Mouse (Mus musculus) neural tube, embryonic 11.5 days (tissue): ENCODE measurements around the gene Gm14685. TPM values are rescaled to one million over a fixed set of nuclear protein-coding genes. Genes with fewer than 3 reads are reported as not detected.
"Not testable (repeated sequence)": the region's sequence is repeated elsewhere in the genome, so short reads cannot be mapped to it uniquely, and the experiment has no call there.

Source experiments
- ATAC-seq: fragments of 200-750 bp; cut with Nextera tagmentation; 2 replicates; pipeline ENCODE4 v1.8.0; 2017; ENCODE audit warnings: moderate number of reproducible peaks, mild to moderate bottlenecking, moderate TSS enrichment, moderate library complexity; ENCODE audit not compliant: insufficient read depth, low FRiP score, low TSS enrichment
- DNase-seq: peaks from one replicate; pipeline ENCODE4 v3.0.0-alpha.2; 2015; ENCODE audit warnings: low spot score
- H3K27ac ChIP-seq: fragments of 300-500 bp; sonication (generic); 2 replicates; pipeline ENCODE4 v1.5.1; 2014; ENCODE audit warnings: low read depth, mild to moderate bottlenecking, low read length
- H3K27me3 ChIP-seq: fragments of 300-500 bp; sonication (generic); 2 replicates; pipeline ENCODE4 v1.6.1; 2014; ENCODE audit warnings: mild to moderate bottlenecking, low read length, mixed read lengths; ENCODE audit not compliant: control insufficient read depth, insufficient read depth
- H3K36me3 ChIP-seq: fragments of 300-500 bp; sonication (generic); 2 replicates; pipeline ENCODE4 v1.6.1; 2014; ENCODE audit warnings: mild to moderate bottlenecking, low read length, moderate library complexity, mixed read lengths; ENCODE audit not compliant: control insufficient read depth, insufficient read depth
- H3K4me1 ChIP-seq: fragments of 300-500 bp; sonication (generic); 2 replicates; pipeline ENCODE4 v1.6.1; 2014; ENCODE audit warnings: low read length, mixed read lengths; ENCODE audit not compliant: control insufficient read depth, insufficient read depth
- H3K4me2 ChIP-seq: fragments of 300-500 bp; sonication (generic); 2 replicates; pipeline ENCODE4 v1.6.1; 2014; ENCODE audit warnings: low read depth, mild to moderate bottlenecking, moderate library complexity
- H3K4me3 ChIP-seq: fragments of 300-500 bp; sonication (generic); 2 replicates; pipeline ENCODE4 v1.5.1; 2014; ENCODE audit warnings: low read depth, low read length
- H3K9ac ChIP-seq: fragments of 300-500 bp; sonication (generic); 2 replicates; pipeline ENCODE4 v1.6.1; 2014; ENCODE audit warnings: mild to moderate bottlenecking, low read length
- H3K9me3 ChIP-seq: fragments of 300-500 bp; sonication (generic); 2 replicates; pipeline ENCODE4 v1.6.1; 2016; ENCODE audit warnings: low read length; ENCODE audit not compliant: control insufficient read depth
- WGBS: fragments of 180-500 bp; shearing (Covaris S2); extraction: QIAGEN DNeasy Blood & Tissue Kit; methylation state at CpG from one replicate; pipeline ENCODE4 v1.1.7; 2014; 5-methylcytosine and 5-hydroxymethylcytosine counted together
- polyA plus RNA-seq: library from polyadenylated mRNA; unstranded; fragments of >200 nt; fragmentation: Nextera tagmentation; extraction: Ambion mirVana; gene quantifications from 2 replicates; pipeline ENCODE4 v1.2.1, GENCODE M21; 2014

Gene Gm14685
- not detected in 2 replicates for polyA plus RNA-seq

- H3K9me3 ChIP-seq, H3K4me1 ChIP-seq, H3K9ac ChIP-seq, H3K4me3 ChIP-seq, ATAC-seq, H3K27me3 ChIP-seq, H3K27ac ChIP-seq, DNase-seq, H3K4me2 ChIP-seq, H3K36me3 ChIP-seq: not testable (repeated sequence)
- whole genome bisulfite sequencing, result no CpG with 5 or more reads among the region's 7 CpGs
Observed at GRCm38 (mm10) chrX:73116747-73117146, at the start of gene Gm14685. Gene Gm14685, plus strand, starts transcription at chrX:73117047.

- not testable (repeated sequence) for H3K27ac ChIP-seq, H3K36me3 ChIP-seq, H3K27me3 ChIP-seq, H3K4me2 ChIP-seq, DNase-seq, ATAC-seq, H3K4me3 ChIP-seq, H3K9me3 ChIP-seq, H3K9ac ChIP-seq, H3K4me1 ChIP-seq
- WGBS, result 85% methylated on average over 17 of the region's 19 CpGs
Observed at GRCm38 (mm10) chrX:73082267-73083055, 34.4 kb upstream of the Gm14685 start, which contains the start of gene Xlr4a. Gene Xlr4a, minus strand, starts transcription at chrX:73082478.

DNA sequence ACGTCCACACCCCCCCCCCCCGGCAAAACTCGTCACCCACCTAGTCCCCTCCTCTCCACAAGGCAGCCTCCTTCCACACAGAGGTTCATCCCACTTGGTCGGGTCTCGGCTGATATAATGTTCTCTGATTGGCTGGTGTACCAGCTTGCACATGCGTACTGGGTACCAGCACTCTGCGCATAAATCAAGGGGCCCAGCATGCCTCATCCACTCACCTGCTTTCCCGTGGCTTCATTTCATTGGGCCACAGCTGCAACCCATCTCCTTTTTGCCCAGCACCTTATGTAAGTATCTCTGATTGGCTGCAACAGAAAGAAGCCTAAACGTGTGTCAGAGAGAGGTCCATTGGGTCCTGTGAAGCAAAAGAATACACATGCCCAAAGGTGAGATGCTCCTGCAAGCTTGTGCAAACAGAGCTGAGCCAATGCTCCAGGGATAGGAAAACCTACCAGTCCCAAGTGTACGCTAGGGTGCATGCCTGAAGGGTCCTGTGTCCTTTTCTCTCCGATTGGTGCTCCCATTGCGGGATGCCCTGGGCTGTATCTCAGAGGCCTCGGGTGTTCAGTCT lies 19.8 kb upstream of the Gm14685 start, which contains the start of gene Xlr3a:
TSS of gene Xlr3a (minus strand) at position 155 of the 568 bp plus-strand sequence.
- H3K4me2 ChIP-seq, H3K9ac ChIP-seq, H3K27ac ChIP-seq, ATAC-seq, H3K9me3 ChIP-seq, H3K36me3 ChIP-seq, H3K27me3 ChIP-seq, H3K4me1 ChIP-seq, H3K4me3 ChIP-seq: not testable (repeated sequence)
- WGBS, result 83% methylated on average over 10 of the region's 13 CpGs
- DNase-seq, result peak; percentile 8

DNA sequence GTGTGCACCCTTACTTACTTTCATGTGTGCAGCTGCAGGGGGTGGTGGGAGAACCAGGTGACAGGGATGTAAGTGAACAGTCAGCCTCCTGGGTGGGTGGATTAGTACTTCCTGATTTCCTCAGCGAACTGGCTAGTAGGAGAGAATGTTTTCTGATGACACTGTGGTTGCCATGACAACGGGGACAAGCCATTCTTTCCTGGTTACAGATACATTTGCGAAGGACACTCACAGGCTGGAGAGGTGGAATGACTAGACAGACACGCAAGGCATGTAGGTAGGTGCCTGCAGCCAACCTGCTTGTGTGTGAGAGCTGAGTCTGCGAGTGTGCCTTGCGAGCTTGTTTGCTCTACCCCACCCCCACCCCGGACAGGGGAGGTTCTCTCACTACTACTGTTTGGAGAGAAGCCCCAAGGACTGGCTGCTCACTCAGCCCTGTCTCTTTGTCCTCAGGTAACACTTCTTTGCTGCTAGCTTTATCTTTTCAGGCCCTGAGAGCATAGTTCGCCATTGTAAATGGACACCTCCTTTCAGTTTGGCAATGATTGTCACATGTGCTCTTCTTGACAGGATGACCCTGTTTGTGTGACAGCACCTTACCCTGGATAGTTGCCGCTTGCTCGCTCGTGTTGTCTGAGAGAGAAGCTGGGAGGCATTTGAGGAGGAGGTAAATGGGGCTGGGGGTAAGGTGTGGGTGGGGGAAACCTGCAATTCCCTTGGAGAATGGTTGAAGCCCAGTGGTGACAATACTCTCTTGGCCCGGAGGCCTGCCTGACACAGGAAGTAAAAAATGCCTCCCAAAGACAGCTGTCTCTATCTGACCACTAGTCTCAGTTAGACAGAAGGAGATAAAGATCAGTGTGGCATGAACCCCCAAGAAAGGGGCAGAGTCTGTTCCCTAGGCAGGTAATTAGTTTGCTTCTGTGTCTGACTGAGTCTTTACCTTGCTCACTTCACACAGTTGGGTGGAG lies 6.3 kb downstream of the Gm14685 start:
- no CpG with 5 or more reads among the region's 12 CpGs for WGBS
- not testable (repeated sequence) for H3K36me3 ChIP-seq, H3K27me3 ChIP-seq, H3K9ac ChIP-seq, H3K27ac ChIP-seq, H3K4me1 ChIP-seq, H3K4me3 ChIP-seq, DNase-seq, H3K9me3 ChIP-seq, ATAC-seq, H3K4me2 ChIP-seq

- H3K9me3 ChIP-seq, H3K4me1 ChIP-seq, H3K4me2 ChIP-seq, H3K36me3 ChIP-seq, H3K9ac ChIP-seq, H3K4me3 ChIP-seq, H3K27me3 ChIP-seq, ATAC-seq, DNase-seq, H3K27ac ChIP-seq: not testable (repeated sequence)
- no CpG with 5 or more reads among the region's 7 CpGs for WGBS
Observed at GRCm38 (mm10) chrX:73143218-73143618, 26.4 kb downstream of the Gm14685 start.

DNA sequence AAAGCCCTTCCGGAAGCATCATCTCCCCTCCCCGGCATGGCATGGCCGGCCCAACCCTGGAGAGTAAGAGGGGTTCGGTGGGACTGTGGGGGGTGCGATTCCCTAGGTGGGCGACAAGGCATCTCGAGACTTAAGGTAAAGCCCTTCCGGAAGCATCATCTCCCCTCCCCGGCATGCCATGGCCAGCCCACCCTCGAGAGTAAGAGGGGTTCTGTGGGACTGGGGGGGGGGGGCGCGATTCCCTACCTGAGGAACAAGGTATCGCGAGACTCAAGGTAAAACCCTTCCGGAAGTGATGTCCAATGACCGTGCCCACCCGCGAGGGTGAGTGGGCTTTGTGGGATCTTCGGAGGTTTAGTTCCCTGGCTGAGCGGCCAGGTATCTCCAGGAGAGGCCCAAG lies 31.6 kb downstream of the Gm14685 start, which contains the start of gene Xlr5b:
TSS of gene Xlr5b (plus strand) at position 301 of the 400 bp plus-strand sequence.
- ATAC-seq, result not testable (repeated sequence)

GRCm38 (mm10) chrX:73149350-73149749 lies 32.5 kb downstream of the Gm14685 start, which contains the start of gene DXBay18:
Gene DXBay18, minus strand, starts transcription at chrX:73149450.
- H3K4me3 ChIP-seq, H3K36me3 ChIP-seq, H3K9ac ChIP-seq, ATAC-seq, H3K4me1 ChIP-seq, H3K27me3 ChIP-seq, DNase-seq, H3K9me3 ChIP-seq, H3K4me2 ChIP-seq, H3K27ac ChIP-seq: not testable (repeated sequence)
- WGBS, result no CpG with 5 or more reads among the region's 7 CpGs

More for the DNA sequence above, 31.6 kb downstream of the Gm14685 start, which contains the start of gene Xlr5b:
- H3K9me3 ChIP-seq, H3K36me3 ChIP-seq, DNase-seq, H3K4me3 ChIP-seq, H3K4me2 ChIP-seq, H3K27ac ChIP-seq, H3K9ac ChIP-seq, H3K27me3 ChIP-seq, H3K4me1 ChIP-seq: not testable (repeated sequence)
- no CpG with 5 or more reads among the region's 20 CpGs for WGBS

- not testable (repeated sequence) for H3K9me3 ChIP-seq, ATAC-seq, H3K27ac ChIP-seq, H3K4me2 ChIP-seq, DNase-seq, H3K36me3 ChIP-seq, H3K4me1 ChIP-seq, H3K4me3 ChIP-seq, H3K27me3 ChIP-seq, H3K9ac ChIP-seq
- WGBS, result 100% methylated on average over 2 of the region's 15 CpGs
Observed at GRCm38 (mm10) chrX:73176889-73177288, 60.0 kb downstream of the Gm14685 start, which contains the start of gene Spin2d. Gene Spin2d, minus strand, starts transcription at chrX:73176989.
